Mouse (Mus musculus): Measurements from ENCODE around the gene 2300009A05Rik. TPM values are rescaled to one million over a fixed set of nuclear protein-coding genes. Genes with fewer than 3 reads are reported as not detected.

The 2300009A05Rik gene
- polyA plus RNA-seq (2014; fragmentation: Nextera tagmentation; extraction: Ambion mirVana) = 74.3 and 78.7 TPM in 2 replicates

DNA sequence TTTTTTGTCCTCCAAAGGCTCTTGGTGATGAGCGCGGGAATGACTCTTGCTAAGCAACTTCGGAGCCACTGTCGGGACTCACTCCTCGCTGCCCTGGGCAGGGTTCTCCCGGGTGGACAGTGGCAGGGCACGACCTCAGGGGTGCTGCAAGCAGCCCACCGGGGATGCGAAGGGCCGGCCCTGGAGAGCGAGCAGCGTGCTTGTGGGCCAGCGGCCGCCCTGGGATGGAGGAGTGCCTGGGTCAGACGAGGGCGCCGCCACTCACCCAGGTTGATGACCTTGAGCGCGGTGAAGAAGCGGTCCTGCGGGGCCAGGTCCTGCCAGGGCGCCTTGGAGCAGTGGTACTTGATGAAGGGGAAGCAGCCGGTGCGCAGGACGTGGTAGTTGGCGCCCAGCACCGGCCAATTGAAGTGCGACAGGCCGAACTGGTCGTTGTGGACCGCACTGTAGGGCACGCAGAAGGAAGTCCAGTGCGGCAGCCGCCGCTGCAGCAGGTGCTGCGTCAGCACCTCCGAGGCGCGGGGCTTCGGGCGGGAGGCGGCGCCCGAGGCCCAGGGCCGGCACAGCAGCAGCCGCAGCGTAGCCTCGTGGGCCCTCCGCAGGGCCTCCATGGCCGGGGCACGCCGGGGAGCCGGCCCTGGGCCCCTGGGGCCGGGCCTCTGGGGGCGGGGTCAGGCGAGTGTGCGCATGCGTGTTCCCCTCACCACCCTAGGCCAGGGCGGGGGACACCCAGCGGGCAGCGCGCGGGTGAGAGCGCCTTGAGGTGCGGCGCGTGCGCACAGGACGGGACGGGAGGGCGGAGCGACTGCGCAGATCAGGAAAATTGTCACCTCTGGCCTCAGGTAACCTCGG, at the start of gene 2300009A05Rik:
Gene 2300009A05Rik, minus strand, starts transcription at position 636 of the 852 bp plus-strand sequence.
- WGBS = under 1% methylated on average over 70 of the region's 74 CpGs
- ATAC-seq (ENCODE audit: low FRiP score) = peak; percentile 94
- peaks cover 5% of the 10 kb centered on the region for H3K4me1 ChIP-seq (replicated peaks; ENCODE audit: control insufficient read depth, insufficient read depth, low read length)
- no peaks in the 10 kb centered on the region for H3K9me3 ChIP-seq (ENCODE audit: control insufficient read depth, low read length)
- H3K27me3 ChIP-seq (ENCODE audit: control insufficient read depth, insufficient read depth, low read length) = no peaks in the 10 kb centered on the region
- peak within 1 kb of the TSS; percentile 86 for H3K27ac ChIP-seq
- no peaks in the 10 kb centered on the region for H3K36me3 ChIP-seq (replicated peaks; ENCODE audit: control insufficient read depth, insufficient read depth)
- DNase-seq (ENCODE audit: low spot score) = peak; percentile 84
- peak within 1 kb of the TSS; percentile 97 for H3K4me3 ChIP-seq (replicated peaks; ENCODE audit: low read length)
- H3K9ac ChIP-seq = peak within 1 kb of the TSS; percentile 81
- H3K4me2 ChIP-seq (replicated peaks) = peak within 1 kb of the TSS; percentile 92

GRCm38 (mm10) chr9:63443695-63444094, 44.6 kb upstream of the 2300009A05Rik start:
- Histone ChIP-seq H3K4me3 (replicated peaks; ENCODE audit: low read length) (no peak overlapping the region), H3K9ac (no peak overlapping the region), H3K36me3 (replicated peaks; ENCODE audit: control insufficient read depth, insufficient read depth) (no peaks in the 10 kb centered on the region), H3K27me3 (ENCODE audit: control insufficient read depth, insufficient read depth, low read length) (no peaks in the 10 kb centered on the region), H3K4me2 (replicated peaks) (no peak overlapping the region), H3K27ac (no peak overlapping the region), H3K9me3 (ENCODE audit: control insufficient read depth, low read length) (no peaks in the 10 kb centered on the region), H3K4me1 (replicated peaks; ENCODE audit: control insufficient read depth, insufficient read depth, low read length) (no peaks in the 10 kb centered on the region)
- ATAC-seq (ENCODE audit: low FRiP score) (no peak), DNase-seq (ENCODE audit: low spot score) (no peak)
- WGBS = 86% methylated on average over 6 of the region's 6 CpGs

- no peak for ATAC-seq (ENCODE audit: low FRiP score)
- H3K4me3 ChIP-seq (replicated peaks; ENCODE audit: low read length) = no peak overlapping the region
- no peaks in the 10 kb centered on the region for H3K36me3 ChIP-seq (replicated peaks; ENCODE audit: control insufficient read depth, insufficient read depth)
- H3K4me2 ChIP-seq (replicated peaks) = no peak overlapping the region
- H3K4me1 ChIP-seq (replicated peaks; ENCODE audit: control insufficient read depth, insufficient read depth, low read length) = no peaks in the 10 kb centered on the region
- no peaks in the 10 kb centered on the region for H3K27me3 ChIP-seq (ENCODE audit: control insufficient read depth, insufficient read depth, low read length)
- H3K9ac ChIP-seq = no peak overlapping the region
- H3K9me3 ChIP-seq (ENCODE audit: control insufficient read depth, low read length) = no peaks in the 10 kb centered on the region
- DNase-seq (ENCODE audit: low spot score) = no peak
- WGBS = 89% methylated on average over 1 of the region's 1 CpGs
- no peak overlapping the region for H3K27ac ChIP-seq
Observed at GRCm38 (mm10) chr9:63430652-63431051, 31.6 kb upstream of the 2300009A05Rik start.

GRCm38 (mm10) chr9:63421096-63421736, 22.2 kb upstream of the 2300009A05Rik start:
- no peaks in the 10 kb centered on the region for H3K36me3 ChIP-seq (replicated peaks; ENCODE audit: control insufficient read depth, insufficient read depth)
- DNase-seq (ENCODE audit: low spot score) (peak; percentile 47), ATAC-seq (ENCODE audit: low FRiP score) (no peak)
- H3K4me3 ChIP-seq (replicated peaks; ENCODE audit: low read length) = no peak overlapping the region
- no peaks in the 10 kb centered on the region for H3K9me3 ChIP-seq (ENCODE audit: control insufficient read depth, low read length)
- H3K9ac ChIP-seq = no peak overlapping the region
- H3K4me1 ChIP-seq (replicated peaks; ENCODE audit: control insufficient read depth, insufficient read depth, low read length) = no peaks in the 10 kb centered on the region
- H3K27me3 ChIP-seq (ENCODE audit: control insufficient read depth, insufficient read depth, low read length) = no peaks in the 10 kb centered on the region
- WGBS = 73% methylated on average over 9 of the region's 9 CpGs
- H3K4me2 ChIP-seq (replicated peaks) = no peak overlapping the region
- H3K27ac ChIP-seq = no peak overlapping the region

DNA sequence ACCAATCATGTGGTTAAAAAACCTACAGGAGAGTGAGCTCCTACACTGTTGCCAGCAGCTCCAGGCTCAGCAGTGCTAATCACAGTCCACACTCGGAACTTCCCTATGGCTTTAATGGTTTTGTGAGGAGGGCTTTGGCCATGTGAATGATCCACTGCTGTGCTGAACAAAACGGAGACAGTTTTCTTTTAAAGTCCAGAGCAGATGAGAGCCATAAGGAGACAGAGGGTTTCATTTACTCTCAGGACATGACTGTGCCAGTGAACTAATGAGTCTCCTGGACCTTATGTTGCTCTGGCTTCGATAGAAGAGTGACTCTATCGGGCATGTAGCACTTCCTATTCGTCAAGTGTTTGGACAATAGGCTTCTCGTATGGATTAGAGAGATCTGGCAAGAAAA, 21.4 kb upstream of the 2300009A05Rik start:
- DNase-seq (ENCODE audit: low spot score) (no peak), ATAC-seq (ENCODE audit: low FRiP score) (no peak)
- WGBS = 7% methylated on average over 6 of the region's 6 CpGs

DNA sequence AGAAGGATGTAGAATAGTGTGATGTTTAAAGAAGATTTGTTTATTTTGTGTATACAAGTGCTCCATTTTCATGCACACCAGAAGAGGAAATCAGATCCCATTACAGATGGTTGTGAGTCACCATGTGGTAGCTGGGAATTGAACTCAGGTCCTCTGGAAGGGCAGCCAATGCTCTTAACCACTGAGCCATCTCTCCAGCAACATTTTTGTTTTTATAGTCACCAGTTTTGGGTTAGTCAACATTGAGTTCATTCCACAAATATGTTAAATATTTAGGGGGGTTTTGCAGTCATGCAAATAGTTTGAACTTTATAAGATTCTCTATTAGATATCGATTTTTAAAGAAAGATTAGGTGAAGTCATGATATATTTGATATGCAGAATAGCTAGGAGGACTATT, 1.1 kb upstream of the 2300009A05Rik start:
- H3K36me3 ChIP-seq (replicated peaks; ENCODE audit: control insufficient read depth, insufficient read depth) = no peaks in the 10 kb centered on the region
- peaks cover 5% of the 10 kb centered on the region for H3K4me1 ChIP-seq (replicated peaks; ENCODE audit: control insufficient read depth, insufficient read depth, low read length)
- H3K4me2 ChIP-seq (replicated peaks) = no peak overlapping the region
- no peak overlapping the region for H3K27ac ChIP-seq
- WGBS = 86% methylated on average over 1 of the region's 1 CpGs
- H3K9ac ChIP-seq = no peak overlapping the region
- H3K27me3 ChIP-seq (ENCODE audit: control insufficient read depth, insufficient read depth, low read length) = no peaks in the 10 kb centered on the region
- no peak for ATAC-seq (ENCODE audit: low FRiP score)
- no peaks in the 10 kb centered on the region for H3K9me3 ChIP-seq (ENCODE audit: control insufficient read depth, low read length)
- no peak overlapping the region for H3K4me3 ChIP-seq (replicated peaks; ENCODE audit: low read length)
- DNase-seq (ENCODE audit: low spot score) = no peak

More for the DNA sequence above, 21.4 kb upstream of the 2300009A05Rik start:
- H3K4me3 ChIP-seq (replicated peaks; ENCODE audit: low read length) = no peak overlapping the region
- no peaks in the 10 kb centered on the region for H3K36me3 ChIP-seq (replicated peaks; ENCODE audit: control insufficient read depth, insufficient read depth)
- no peak overlapping the region for H3K9ac ChIP-seq
- no peaks in the 10 kb centered on the region for H3K4me1 ChIP-seq (replicated peaks; ENCODE audit: control insufficient read depth, insufficient read depth, low read length)
- H3K27me3 ChIP-seq (ENCODE audit: control insufficient read depth, insufficient read depth, low read length) = no peaks in the 10 kb centered on the region
- H3K4me2 ChIP-seq (replicated peaks) = no peak overlapping the region
- no peak overlapping the region for H3K27ac ChIP-seq
- H3K9me3 ChIP-seq (ENCODE audit: control insufficient read depth, low read length) = no peaks in the 10 kb centered on the region

- peak overlapping the region; percentile 81 for H3K9ac ChIP-seq
- ATAC-seq (ENCODE audit: low FRiP score) (peak; percentile 48; the same call in 1 of the 2 replicates), DNase-seq (ENCODE audit: low spot score) (no peak)
- no peaks in the 10 kb centered on the region for H3K27me3 ChIP-seq (ENCODE audit: control insufficient read depth, insufficient read depth, low read length)
- peak overlapping the region; percentile 97 for H3K4me3 ChIP-seq (replicated peaks; ENCODE audit: low read length)
- H3K4me2 ChIP-seq (replicated peaks) = peak overlapping the region; percentile 92
- peak overlapping the region; percentile 86 for H3K27ac ChIP-seq
- 6% methylated on average over 8 of the region's 8 CpGs for WGBS
- H3K9me3 ChIP-seq (ENCODE audit: control insufficient read depth, low read length) = no peaks in the 10 kb centered on the region
- H3K4me1 ChIP-seq (replicated peaks; ENCODE audit: control insufficient read depth, insufficient read depth, low read length) = peaks cover 5% of the 10 kb centered on the region
- no peaks in the 10 kb centered on the region for H3K36me3 ChIP-seq (replicated peaks; ENCODE audit: control insufficient read depth, insufficient read depth)
Observed at GRCm38 (mm10) chr9:63399463-63399815, 393 bp upstream of the 2300009A05Rik start.

DNA sequence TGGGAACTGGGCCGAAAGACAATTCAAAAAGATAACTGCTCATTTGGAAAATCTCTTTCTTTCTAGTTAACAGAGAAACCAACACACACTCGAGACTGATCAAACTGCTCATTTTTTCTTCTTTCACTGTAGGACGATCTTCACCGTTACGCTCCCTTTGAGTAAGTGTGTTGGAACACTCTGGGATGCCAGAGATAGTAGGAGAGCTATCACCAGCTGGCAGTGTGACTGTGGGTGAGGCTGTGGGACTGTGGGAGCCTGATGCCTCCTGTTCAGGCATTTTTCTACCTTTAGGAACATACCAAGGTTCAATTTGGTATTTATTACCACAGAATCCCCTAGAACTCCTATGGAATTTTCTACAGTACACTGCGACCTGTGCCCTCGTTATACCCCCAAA, 3.4 kb downstream of the 2300009A05Rik start:
- Histone ChIP-seq H3K27ac (no peak overlapping the region), H3K4me1 (replicated peaks; ENCODE audit: control insufficient read depth, insufficient read depth, low read length) (peaks cover 5% of the 10 kb centered on the region), H3K9ac (no peak overlapping the region), H3K4me3 (replicated peaks; ENCODE audit: low read length) (no peak overlapping the region), H3K27me3 (ENCODE audit: control insufficient read depth, insufficient read depth, low read length) (no peaks in the 10 kb centered on the region), H3K36me3 (replicated peaks; ENCODE audit: control insufficient read depth, insufficient read depth) (no peaks in the 10 kb centered on the region), H3K9me3 (ENCODE audit: control insufficient read depth, low read length) (no peaks in the 10 kb centered on the region), H3K4me2 (replicated peaks) (peak overlapping the region; percentile 19; the same call in 1 of the 2 replicates)
- whole genome bisulfite sequencing = 80% methylated on average over 7 of the region's 7 CpGs
- no peak for ATAC-seq (ENCODE audit: low FRiP score)
- DNase-seq (ENCODE audit: low spot score) = no peak

DNA sequence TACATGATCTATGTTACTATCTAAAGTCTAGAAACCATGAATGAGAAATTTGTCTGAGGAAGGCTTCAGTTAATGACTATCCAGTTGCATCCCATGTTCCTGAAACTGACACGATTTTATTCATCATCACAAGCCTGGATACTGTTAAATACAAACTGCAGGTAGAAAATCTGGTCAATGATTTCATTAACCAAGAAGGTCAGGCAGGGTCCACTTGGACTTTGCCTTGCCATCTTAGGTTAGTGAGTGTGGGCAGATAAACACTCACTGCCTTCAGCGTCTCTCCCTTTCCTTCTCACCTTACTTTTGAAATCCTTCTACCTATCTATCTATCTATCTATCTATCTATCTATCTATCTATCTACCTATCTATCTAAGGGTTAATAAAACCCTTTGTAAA, 7.7 kb downstream of the 2300009A05Rik start:
- no peak overlapping the region for H3K4me2 ChIP-seq (replicated peaks)
- no peaks in the 10 kb centered on the region for H3K4me1 ChIP-seq (replicated peaks; ENCODE audit: control insufficient read depth, insufficient read depth, low read length)
- no peaks in the 10 kb centered on the region for H3K9me3 ChIP-seq (ENCODE audit: control insufficient read depth, low read length)
- no peak overlapping the region for H3K4me3 ChIP-seq (replicated peaks; ENCODE audit: low read length)
- WGBS = 74% methylated on average over 2 of the region's 2 CpGs
- H3K9ac ChIP-seq = no peak overlapping the region
- no peaks in the 10 kb centered on the region for H3K36me3 ChIP-seq (replicated peaks; ENCODE audit: control insufficient read depth, insufficient read depth)
- no peaks in the 10 kb centered on the region for H3K27me3 ChIP-seq (ENCODE audit: control insufficient read depth, insufficient read depth, low read length)
- DNase-seq (ENCODE audit: low spot score) = no peak
- H3K27ac ChIP-seq = no peak overlapping the region
- no peak for ATAC-seq (ENCODE audit: low FRiP score)

Data from hindbrain, embryonic 14.5 days (tissue).